Mouse (Mus musculus): ENCODE measurements around the gene Crybb2. TPM values are rescaled to one million over a fixed set of nuclear protein-coding genes. Genes with fewer than 3 reads are reported as not detected.

Crybb2 gene
- total RNA-seq, 2 experiments from 2014 or later, result not detected

- no peak for DNase-seq (ENCODE audit: low spot score in 2 of 2)
Measured at GRCm38 (mm10) chr5:113035094-113036047, 34.5 kb downstream of the Crybb2 start.

- DNase-seq (ENCODE audit: low spot score in 2 of 2), result no peak
Measured at GRCm38 (mm10) chr5:113031201-113031754, 38.6 kb downstream of the Crybb2 start.

GRCm38 (mm10) chr5:113030082-113030481, 39.8 kb downstream of the Crybb2 start:
- DNase-seq (ENCODE audit: low spot score in 2 of 2), result no peak

GRCm38 (mm10) chr5:113026706-113027105, 43.2 kb downstream of the Crybb2 start:
- DNase-seq (ENCODE audit: low spot score in 2 of 2), result no peak

- DNase-seq (ENCODE audit: low spot score in 2 of 2), result no peak
Measured at GRCm38 (mm10) chr5:113024154-113024764, 45.7 kb downstream of the Crybb2 start.

GRCm38 (mm10) chr5:113018190-113018589, 51.7 kb downstream of the Crybb2 start:
- DNase-seq (ENCODE audit: low spot score in 2 of 2), result peak; percentile 50 to 79

- DNase-seq (ENCODE audit: low spot score in 2 of 2), result no peak
Measured at GRCm38 (mm10) chr5:113017004-113017403, 52.9 kb downstream of the Crybb2 start.

- DNase-seq (ENCODE audit: low spot score in 2 of 2), result peak; percentile 55 to 78
Measured at GRCm38 (mm10) chr5:113015236-113016061, 54.5 kb downstream of the Crybb2 start, which contains the start of gene Grk3. Grk3 (minus strand) TSS chr5:113015791.

- DNase-seq (ENCODE audit: low spot score in 2 of 2), result peak in 1 of 2 experiments; percentile 46
Measured at GRCm38 (mm10) chr5:113014808-113015235, 55.1 kb downstream of the Crybb2 start.

- no peak for DNase-seq (ENCODE audit: low spot score in 2 of 2)
Measured at GRCm38 (mm10) chr5:113014111-113014807, 55.7 kb downstream of the Crybb2 start.

- no peak for DNase-seq (ENCODE audit: low spot score in 2 of 2)
Measured at GRCm38 (mm10) chr5:113011926-113012325, 58.0 kb downstream of the Crybb2 start.

- DNase-seq (ENCODE audit: low spot score in 2 of 2), result no peak
Measured at GRCm38 (mm10) chr5:113009183-113009820, 60.6 kb downstream of the Crybb2 start.

- no peak for DNase-seq (ENCODE audit: low spot score in 2 of 2)
Measured at GRCm38 (mm10) chr5:113008496-113008895, 61.4 kb downstream of the Crybb2 start.

Other genes starting within 250 kb of the Crybb2 start
- 1 to 10 TPM; 1.1 to 1.7 TPM for gene Myo18b, start 173.8 kb downstream of the Crybb2 start, total RNA-seq (2021)
- 10 to 100 TPM; 71.1 to 83.1 TPM for gene Grk3, start 54.3 kb downstream of the Crybb2 start, total RNA-seq (2021)
- 1 to 10 TPM; 1.4 to 1.6 TPM for gene Crybb3, start 11.5 kb upstream of the Crybb2 start, total RNA-seq (2021)
- 10 to 100 TPM; 37.3 to 39.1 TPM for gene 2900026A02Rik, start 151.1 kb upstream of the Crybb2 start, total RNA-seq (2021)
- gene Tmem211, start 156.8 kb upstream of the Crybb2 start, total RNA-seq (2021), result not detected
- 100 to 1,000 TPM; 157 to 158 TPM for gene Sgsm1, start 240.7 kb upstream of the Crybb2 start, total RNA-seq (2021)

All from left cerebral cortex, adult 18-20 months (tissue).